Mouse (Mus musculus) lung, postnatal 0 days (tissue): ENCODE measurements around the gene 1700029H14Rik.

Experiments used
- CTCF ChIP-seq: IDR thresholded peaks from 2 replicates; pipeline ENCODE4 v1.5.1; 2016; ENCODE audit warnings: antibody characterized with exemption, mild to moderate bottlenecking
- EP300 ChIP-seq: IDR thresholded peaks from 2 replicates; pipeline ENCODE4 v1.6.1; 2016; ENCODE audit warnings: antibody characterized with exemption, mild to moderate bottlenecking, control low read depth

DNA sequence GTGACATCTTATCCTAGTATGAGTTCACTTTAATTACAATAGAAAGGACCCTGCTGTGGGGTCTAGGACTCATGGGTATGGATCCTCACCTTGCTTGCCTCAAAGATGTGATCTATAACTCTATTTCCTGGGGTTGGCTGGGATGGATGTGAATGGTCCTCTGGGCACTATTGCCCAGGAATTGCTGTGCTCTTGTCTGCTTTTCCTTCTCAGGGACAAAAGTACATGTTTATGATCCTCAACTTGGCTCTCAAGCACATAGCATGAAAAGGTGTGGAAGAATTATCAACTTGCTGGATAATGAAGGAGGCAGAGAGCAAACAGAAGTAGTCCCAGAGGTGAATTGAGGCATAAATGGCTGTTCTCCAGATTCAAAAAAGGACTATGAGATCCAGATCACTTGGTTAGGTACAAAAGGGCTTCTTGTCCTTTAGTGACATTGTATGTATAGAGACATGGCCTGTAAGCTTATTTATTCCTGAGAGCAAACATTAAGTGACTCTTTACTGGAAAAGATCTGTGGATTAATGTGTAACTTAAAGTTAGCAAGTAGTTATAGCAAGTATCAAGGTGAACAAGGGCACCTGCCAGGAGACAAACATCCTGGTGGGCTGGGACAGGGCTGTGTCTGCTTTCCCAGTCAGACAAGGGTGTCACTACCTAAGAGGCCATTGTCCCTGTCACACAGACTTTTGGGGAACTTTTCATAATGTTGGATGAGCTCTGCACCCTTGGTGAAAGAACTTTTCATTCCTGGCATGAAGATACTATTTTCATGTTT lies 57.2 kb downstream of the 1700029H14Rik start:
- TF ChIP-seq CTCF = no peak
- no peak for TF ChIP-seq EP300
